Mouse (Mus musculus) gonadal fat pad, adult 2 months (tissue): ENCODE data around the gene Defb28. TPM values are rescaled to one million over a fixed set of nuclear protein-coding genes. Genes with fewer than 3 reads are reported as not detected.

Experiments used
- DNase-seq: peaks from one replicate; pipeline ENCODE4 v3.0.0-alpha.2; 2012; ENCODE audit warnings: low read depth
- polyA plus RNA-seq: library from polyadenylated mRNA; depleted of rRNA; stranded (reverse); fragments of >200 nt; gene quantifications from 2 replicates; pipeline ENCODE4 v1.2.3, GENCODE M21; 2012; rRNA removed

Gene Defb28
- polyA plus RNA-seq, 1 experiment = 1,189 TPM

DNA sequence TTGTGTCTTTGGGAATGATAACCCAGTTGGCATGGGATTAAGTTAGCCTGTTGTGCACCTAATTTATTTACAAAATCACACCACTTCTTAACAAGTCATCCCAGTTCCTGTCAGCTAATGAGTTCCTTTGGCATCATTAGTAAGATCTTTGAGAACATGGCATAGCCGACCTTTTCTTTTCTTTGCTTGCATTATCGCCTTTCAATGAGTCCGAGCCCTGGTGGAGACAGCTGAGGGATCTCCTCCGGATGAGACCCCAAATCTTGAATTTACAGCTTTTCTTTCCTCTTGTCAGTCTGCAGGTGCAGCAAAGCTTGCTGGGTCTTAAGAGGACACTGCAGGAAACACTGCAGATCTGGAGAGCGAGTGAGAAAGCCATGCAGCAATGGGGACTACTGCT is 51.0 kb downstream of the Defb28 start, which contains the start of gene Gm17416:
Gene Gm17416 (plus strand): TSS at position 301 of the 400 bp plus-strand sequence.
- no peak for DNase-seq

DNA sequence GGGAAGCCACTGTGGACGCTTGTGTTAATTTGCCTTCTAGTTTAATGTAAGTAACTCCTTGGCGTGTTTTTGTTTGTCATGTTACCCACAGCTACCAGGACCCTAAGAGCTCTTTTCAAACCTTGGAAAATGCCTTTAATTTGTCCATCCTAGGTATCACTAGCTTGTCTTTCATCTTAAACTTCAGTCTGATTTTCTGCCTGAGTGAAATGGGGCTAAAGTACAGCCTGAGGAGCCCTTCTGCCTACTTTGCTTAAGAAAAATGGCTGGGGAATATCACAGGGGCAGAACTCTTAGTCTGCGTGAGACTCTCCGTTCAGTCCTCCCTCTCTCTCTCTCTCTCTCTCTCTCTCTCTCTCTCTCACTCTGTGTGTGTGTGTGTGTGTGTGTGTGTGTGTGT is 51.8 kb downstream of the Defb28 start:
- no peak for DNase-seq

DNA sequence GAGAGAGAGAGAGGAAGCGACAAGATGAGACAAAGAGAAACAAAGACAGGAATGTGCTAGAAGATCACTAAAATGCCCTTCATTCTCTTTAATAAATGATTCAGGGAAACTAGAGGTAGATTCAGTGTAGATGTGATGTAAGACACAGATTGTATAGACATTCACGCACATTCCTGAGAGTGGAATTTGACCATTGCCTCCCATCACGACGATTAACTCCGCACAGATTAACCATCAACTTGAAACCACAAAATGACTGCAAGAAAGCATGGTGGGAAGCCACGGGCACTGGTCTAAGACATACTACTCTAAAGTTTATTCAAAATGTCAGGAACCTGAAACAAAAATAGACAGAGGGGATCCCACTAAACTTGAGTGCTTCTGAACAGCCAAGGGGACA is 52.3 kb downstream of the Defb28 start:
- no peak for DNase-seq

Other genes with a start within 250 kb of the Defb28 start
- gene Tbc1d20, start 224.4 kb upstream of the Defb28 start, polyA plus RNA-seq = 82.0 and 93.5 TPM in 2 replicates
- 140 and 169 TPM in 2 replicates for gene Rbck1, start 185.6 kb upstream of the Defb28 start, polyA plus RNA-seq
- 3.6 and 4.3 TPM in 2 replicates for gene Trib3, start 174.2 kb upstream of the Defb28 start, polyA plus RNA-seq
- 0.07 and 0.08 TPM in 2 replicates for gene Nrsn2, start 141.6 kb upstream of the Defb28 start, polyA plus RNA-seq
- 14.0 and 20.1 TPM in 2 replicates for gene Sox12, start 120.2 kb upstream of the Defb28 start, polyA plus RNA-seq
- gene Zcchc3, start 103.2 kb upstream of the Defb28 start, polyA plus RNA-seq = 4.0 and 5.6 TPM in 2 replicates
- gene 6820408C15Rik, start 102.7 kb upstream of the Defb28 start, polyA plus RNA-seq = 1.5 and 3.9 TPM in 2 replicates
- gene Defb23, start 53.6 kb upstream of the Defb28 start, polyA plus RNA-seq = 374 and 466 TPM in 2 replicates
- gene Defb20, start 41.2 kb upstream of the Defb28 start, polyA plus RNA-seq = 2,505 and 2,619 TPM in 2 replicates
- 427 and 445 TPM in 2 replicates for gene Defb22, start 28.1 kb upstream of the Defb28 start, polyA plus RNA-seq
- 162 and 254 TPM in 2 replicates for gene Defb26, start 6.6 kb upstream of the Defb28 start, polyA plus RNA-seq
- gene Defb29, start 21.8 kb downstream of the Defb28 start, polyA plus RNA-seq = 275 and 317 TPM in 2 replicates
- gene Gm17416, start 51.1 kb downstream of the Defb28 start, polyA plus RNA-seq = under 0.01 and 893 TPM in 2 replicates
- gene Defb21, start 54.5 kb downstream of the Defb28 start, polyA plus RNA-seq = 358 and 473 TPM in 2 replicates
- 9.6 and 11.3 TPM in 2 replicates for gene Defb19, start 62.1 kb downstream of the Defb28 start, polyA plus RNA-seq
- gene Defb45, start 81.1 kb downstream of the Defb28 start, polyA plus RNA-seq = 162 and 204 TPM in 2 replicates
- 5.4 and 9.0 TPM in 2 replicates for gene Defb36, start 86.1 kb downstream of the Defb28 start, polyA plus RNA-seq
- gene Defb25, start 104.8 kb downstream of the Defb28 start, polyA plus RNA-seq = 6,893 and 7,961 TPM in 2 replicates
- 41.5 and 49.3 TPM in 2 replicates for gene Rem1, start 108.7 kb downstream of the Defb28 start, polyA plus RNA-seq
- 162 and 163 TPM in 2 replicates for gene H13, start 151.2 kb downstream of the Defb28 start, polyA plus RNA-seq
- gene Mcts2, start 168.8 kb downstream of the Defb28 start, polyA plus RNA-seq = 7.6 and 9.0 TPM in 2 replicates
- 78.7 and 137 TPM in 2 replicates for gene Id1, start 218.0 kb downstream of the Defb28 start, polyA plus RNA-seq
- gene Cox4i2, start 235.9 kb downstream of the Defb28 start, polyA plus RNA-seq = 3.8 and 6.0 TPM in 2 replicates